Mouse (Mus musculus): ENCODE results near the gene Fam114a1.

Gene Fam114a1

GRCm38 (mm10) chr5:64969861-64970771, at the start of gene Fam114a1:
Gene Fam114a1, plus strand, starts transcription at chr5:64970071.
- DNase-seq (ENCODE audit: low read depth) = peak; percentile 88

GRCm38 (mm10) chr5:64922891-64923381, 46.9 kb upstream of the Fam114a1 start:
- DNase-seq (ENCODE audit: low read depth) = no peak

DNA sequence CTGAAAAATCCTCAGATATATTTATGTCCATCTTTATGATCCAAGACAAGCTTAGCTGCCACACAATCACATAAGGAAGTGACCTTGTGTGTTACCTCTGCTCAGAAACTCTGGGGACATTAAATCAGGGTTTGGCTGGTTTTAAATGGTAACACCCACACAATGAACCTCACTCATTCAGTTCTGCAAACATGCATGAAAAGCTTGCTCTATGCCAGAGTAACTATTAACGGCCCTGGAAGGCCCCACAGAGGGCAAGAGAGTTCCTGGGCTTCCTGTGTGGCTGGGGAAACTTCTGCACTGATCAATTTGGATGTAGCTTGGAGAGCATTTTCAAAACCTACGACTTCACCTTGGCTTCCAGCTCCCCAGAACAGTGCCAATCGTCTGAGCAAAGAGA, 37.7 kb upstream of the Fam114a1 start:
- no peak for DNase-seq (ENCODE audit: low read depth)

- DNase-seq (ENCODE audit: low read depth) = no peak
Measured at GRCm38 (mm10) chr5:64932775-64933174, 37.1 kb upstream of the Fam114a1 start.

DNA sequence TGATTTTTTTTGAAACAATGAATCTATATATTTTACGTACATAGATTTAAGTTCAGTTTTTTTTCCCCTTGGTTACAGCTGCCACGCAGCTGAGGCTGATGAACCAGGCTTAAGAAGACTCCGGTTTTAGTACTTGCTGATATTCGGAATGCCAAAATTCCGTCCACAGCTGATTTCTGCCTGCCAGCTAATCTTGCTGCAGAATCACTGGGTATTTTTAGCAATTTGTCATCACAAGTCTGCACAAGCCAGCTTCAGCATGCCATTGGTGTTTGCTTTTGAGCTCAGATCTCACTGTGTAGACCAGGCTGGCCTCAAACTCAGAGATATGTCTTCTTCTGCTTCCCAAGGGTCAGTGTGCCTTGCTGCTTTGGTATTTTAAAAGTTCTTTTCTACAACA, 18.4 kb upstream of the Fam114a1 start:
- no peak for DNase-seq (ENCODE audit: low read depth)

- no peak for DNase-seq (ENCODE audit: low read depth)
Measured at GRCm38 (mm10) chr5:64954931-64955330, 14.9 kb upstream of the Fam114a1 start.

GRCm38 (mm10) chr5:64958991-64959842, 10.7 kb upstream of the Fam114a1 start:
- peak; percentile 29 for DNase-seq (ENCODE audit: low read depth)

- peak; percentile 93 for DNase-seq (ENCODE audit: low read depth)
Measured at GRCm38 (mm10) chr5:64959843-64960230, 10.0 kb upstream of the Fam114a1 start, which contains the start of gene Tlr6. Gene Tlr6, minus strand, starts transcription at chr5:64960097.

- DNase-seq (ENCODE audit: low read depth) = no peak
Measured at GRCm38 (mm10) chr5:64960857-64961391, 8.9 kb upstream of the Fam114a1 start.

GRCm38 (mm10) chr5:64963271-64963670, 6.6 kb upstream of the Fam114a1 start:
- DNase-seq (ENCODE audit: low read depth) = no peak

GRCm38 (mm10) chr5:64963735-64964134, 6.1 kb upstream of the Fam114a1 start:
- DNase-seq (ENCODE audit: low read depth) = no peak

DNA sequence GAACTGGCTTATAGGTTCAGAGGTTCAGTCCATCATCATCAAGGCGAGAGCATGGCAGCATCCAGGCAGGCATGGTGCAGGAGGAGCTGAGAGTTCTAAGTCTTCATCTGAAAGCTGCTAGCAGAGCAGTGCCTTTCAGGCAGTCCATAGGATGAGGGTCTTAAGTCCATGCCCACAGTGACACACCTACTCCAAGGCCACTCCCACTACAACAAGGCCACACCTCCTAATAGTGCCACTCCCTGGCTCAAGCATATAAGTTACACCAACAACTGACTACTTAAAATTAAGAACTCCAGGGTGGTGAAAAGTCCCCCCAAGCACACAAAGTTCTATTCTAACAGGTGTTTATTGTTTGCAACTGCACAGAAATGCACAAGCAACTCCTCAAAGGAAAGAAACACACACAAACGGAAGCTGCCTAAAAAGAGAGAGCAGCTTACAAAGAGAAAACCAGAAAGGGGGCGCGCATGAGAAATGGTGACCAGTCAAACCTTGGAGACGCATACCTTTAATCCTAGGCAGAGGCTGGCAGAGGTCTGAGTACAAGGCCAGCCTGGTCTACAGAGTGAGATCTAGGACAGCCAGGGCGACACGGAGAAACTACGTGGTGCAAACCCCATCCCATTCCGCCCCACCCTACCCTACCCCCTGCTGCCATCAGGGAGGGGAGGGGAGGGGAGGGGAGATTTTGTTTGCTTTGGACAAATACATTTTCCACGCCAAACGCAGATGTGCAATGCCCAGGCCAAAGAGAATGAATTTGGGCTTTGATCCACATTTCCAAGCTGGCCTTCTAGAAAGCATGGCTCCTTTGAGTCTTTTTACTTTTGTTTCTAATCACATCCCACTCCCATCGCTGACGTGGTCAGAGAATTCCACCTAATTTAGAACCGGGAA, 660 bp upstream of the Fam114a1 start:
- peak; percentile 81 for DNase-seq (ENCODE audit: low read depth)

GRCm38 (mm10) chr5:64975121-64975520, 5.2 kb downstream of the Fam114a1 start:
- DNase-seq (ENCODE audit: low read depth) = no peak

DNA sequence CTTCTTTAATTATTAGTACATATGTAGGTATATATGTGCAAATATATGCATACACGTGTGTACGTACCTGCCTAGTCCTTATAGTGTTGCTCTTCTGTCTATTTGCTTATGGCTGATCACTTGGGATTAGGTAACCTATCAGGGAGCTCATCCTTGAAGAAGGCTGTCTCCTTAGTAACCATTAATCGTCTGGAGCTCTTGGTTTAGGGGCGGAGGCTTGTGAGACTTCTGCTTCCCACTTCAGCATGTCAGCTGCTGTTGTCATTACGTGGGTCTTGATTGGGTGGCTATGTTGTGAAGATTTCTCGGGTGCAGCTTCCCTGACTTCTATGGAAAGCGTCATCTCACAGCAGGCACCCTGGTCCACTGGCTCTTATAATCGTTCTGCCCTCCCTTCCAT, 7.3 kb downstream of the Fam114a1 start:
- DNase-seq (ENCODE audit: low read depth) = no peak

DNA sequence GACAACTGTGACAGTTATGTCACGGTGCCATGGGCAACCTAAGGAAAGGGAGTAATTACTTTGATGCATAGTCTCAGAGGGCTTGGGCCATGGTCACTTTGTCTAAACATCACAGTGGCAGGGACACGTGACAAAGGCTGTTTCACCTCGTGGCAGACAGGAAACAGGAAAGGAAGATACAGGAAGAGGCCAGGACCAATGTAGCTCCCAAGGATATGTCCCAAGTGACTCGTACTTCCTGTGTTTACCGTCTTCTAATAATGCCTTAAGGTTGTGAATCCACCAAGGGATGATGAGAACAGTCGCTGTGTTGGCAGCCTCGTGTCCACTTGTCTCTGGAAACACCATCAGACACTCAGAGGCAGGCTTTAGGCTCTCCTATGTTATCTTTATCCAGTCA, 16.1 kb downstream of the Fam114a1 start:
- DNase-seq (ENCODE audit: low read depth) = no peak

DNA sequence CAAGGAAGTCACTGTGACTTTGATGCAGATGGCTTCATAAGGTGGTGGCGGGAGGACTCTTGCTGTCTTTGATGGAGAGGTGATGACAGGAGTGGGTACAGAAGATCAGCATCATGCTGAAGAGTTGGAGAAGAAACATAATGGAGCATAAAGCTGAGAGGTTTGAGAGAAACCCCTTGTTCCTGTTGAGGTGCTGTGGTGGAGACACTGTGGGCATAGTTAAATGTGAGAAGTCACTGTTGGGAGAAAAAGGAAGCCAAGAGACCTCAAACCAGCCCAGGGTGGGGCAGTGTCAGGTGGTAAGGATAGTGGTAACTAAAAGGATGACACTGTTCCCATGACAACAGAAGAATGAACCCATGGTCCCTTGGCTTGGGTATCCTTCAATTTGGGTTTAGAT, 20.1 kb downstream of the Fam114a1 start:
- DNase-seq (ENCODE audit: low read depth) = no peak

- DNase-seq (ENCODE audit: low read depth) = peak; percentile 63
Measured at GRCm38 (mm10) chr5:64992540-64992939, 22.7 kb downstream of the Fam114a1 start.

- DNase-seq (ENCODE audit: low read depth) = no peak
Measured at GRCm38 (mm10) chr5:64995408-64995807, 25.5 kb downstream of the Fam114a1 start.

GRCm38 (mm10) chr5:65002940-65003824, 33.3 kb downstream of the Fam114a1 start:
- DNase-seq (ENCODE audit: low read depth) = peak; percentile 15

GRCm38 (mm10) chr5:65003946-65004535, 34.2 kb downstream of the Fam114a1 start:
- DNase-seq (ENCODE audit: low read depth) = no peak
